Mouse (Mus musculus): ENCODE measurements at regions not wholly inside any gene's neighbourhood (a gene's known extent, or its start where the extent isn't known, plus 50 kb on each side); places are given as distances from the start of the nearest gene placed in this dataset.

GRCm38 (mm10) chr11:17629541-17630171, 324.0 kb downstream of the Etaa1 start:
- DNase-seq (ENCODE audit: low spot score): no peak

DNA sequence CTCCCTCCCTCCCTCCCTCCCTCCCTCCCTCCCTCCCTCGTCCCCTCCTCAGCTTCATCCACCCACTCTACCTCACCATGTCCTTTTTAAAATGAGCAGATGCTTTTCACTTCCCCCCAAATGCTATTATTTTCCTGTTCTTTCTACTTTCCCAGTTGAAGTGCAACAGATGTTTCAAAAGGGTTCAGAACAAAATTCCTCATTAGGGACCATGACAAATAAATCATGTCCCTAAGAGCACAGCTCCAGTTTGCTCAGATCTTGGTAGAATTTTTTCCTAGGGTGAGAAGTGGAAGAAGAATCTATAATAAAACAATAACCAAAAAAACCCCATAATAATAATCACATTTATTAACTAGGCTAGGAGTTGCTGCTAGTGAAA, 323.5 kb downstream of the Etaa1 start:
- DNase-seq (ENCODE audit: low spot score): no peak

DNA sequence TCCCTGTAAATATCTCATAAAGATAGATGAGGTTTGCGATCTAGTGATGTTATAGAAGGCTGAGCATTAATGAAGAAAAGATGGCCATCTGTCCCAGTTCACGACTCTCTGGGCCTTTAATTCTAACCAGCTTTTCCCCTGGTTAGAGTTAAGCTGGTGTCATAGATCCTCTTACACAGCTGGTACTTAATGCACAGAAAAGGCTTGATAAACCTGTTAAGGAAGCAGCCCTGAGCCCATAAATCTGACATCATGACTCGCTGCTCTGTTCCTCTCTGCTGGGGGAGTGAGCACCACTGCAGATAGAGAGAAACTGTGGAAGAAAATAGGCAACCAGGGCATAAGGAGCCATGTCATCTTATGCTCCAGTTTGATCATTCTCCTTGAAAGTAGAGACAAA, 316.5 kb downstream of the Etaa1 start:
- no peak for DNase-seq (ENCODE audit: low spot score)

DNA sequence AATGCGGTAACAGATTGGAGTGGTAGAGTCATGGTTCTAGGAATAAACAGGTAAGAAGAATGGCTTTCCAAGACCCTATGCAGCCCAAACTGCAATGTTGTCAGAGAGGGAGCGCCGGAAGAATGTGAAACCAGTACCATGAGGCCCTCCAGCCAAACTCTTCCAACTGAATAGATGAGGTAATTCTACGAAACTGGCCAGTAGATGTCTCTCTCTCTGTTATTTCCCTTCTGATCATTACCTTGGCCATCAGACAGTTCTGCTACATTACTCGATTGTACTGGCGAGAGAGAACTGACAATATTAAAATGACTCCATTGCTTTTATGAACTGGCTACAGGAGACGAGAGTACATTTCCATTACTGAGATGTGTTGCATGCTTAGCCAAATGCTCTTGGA, 313.8 kb downstream of the Etaa1 start:
- no peak for DNase-seq (ENCODE audit: low spot score)

GRCm38 (mm10) chr11:17647441-17647840, 306.2 kb downstream of the Etaa1 start:
- DNase-seq (ENCODE audit: low spot score): no peak

GRCm38 (mm10) chr11:17651389-17652156, 302.1 kb downstream of the Etaa1 start:
- no peak for DNase-seq (ENCODE audit: low spot score)

DNA sequence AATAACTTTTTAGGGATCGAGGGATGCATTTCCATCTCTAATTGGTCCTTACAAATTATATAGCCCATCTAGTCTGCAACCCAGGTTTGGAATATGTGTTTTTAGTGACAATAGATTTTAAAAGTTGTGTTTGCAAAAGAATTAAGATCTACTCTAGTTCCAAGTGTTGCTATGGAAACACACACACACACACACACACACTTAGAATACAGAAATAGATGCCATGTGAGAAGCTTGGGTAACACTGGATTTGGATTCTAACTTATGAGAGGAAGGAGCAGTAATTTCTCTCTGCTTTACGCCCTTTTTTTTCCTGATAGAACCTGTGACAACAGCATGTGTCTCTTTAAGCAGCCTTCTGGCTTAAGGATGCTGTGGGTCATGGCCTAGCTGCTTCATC, 297.8 kb downstream of the Etaa1 start:
- no peak for DNase-seq (ENCODE audit: low spot score)

- no peak for DNase-seq (ENCODE audit: low spot score)
These were observed 296.0 kb downstream of the Etaa1 start for GRCm38 (mm10) chr11:17657720-17658119.

DNA sequence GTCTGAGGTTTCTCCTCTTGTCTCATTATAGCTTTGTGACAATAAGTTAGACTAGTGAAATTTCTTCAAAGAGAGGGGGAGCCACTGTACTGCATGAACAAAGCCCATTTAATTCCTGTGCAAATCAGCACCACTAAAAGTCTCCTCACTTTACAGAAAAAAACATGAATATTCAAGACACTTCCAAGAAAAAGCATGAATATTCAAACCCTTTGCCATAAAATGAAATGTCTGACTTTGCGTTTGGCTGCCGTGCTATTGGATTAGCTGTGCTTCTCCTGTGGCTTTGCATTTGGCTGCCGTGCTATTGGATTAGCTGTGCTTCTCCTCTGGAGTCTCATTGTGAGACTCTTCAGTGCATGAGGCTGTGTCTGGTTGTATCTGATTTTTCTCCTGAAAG, 295.4 kb downstream of the Etaa1 start:
- no peak for DNase-seq (ENCODE audit: low spot score)

GRCm38 (mm10) chr11:17658717-17659116, 295.0 kb downstream of the Etaa1 start:
- no peak for DNase-seq (ENCODE audit: low spot score)

- DNase-seq (ENCODE audit: low spot score): peak; percentile 10
These were observed 289.8 kb downstream of the Etaa1 start for GRCm38 (mm10) chr11:17663893-17664292.

GRCm38 (mm10) chr11:17665624-17666552, 287.8 kb downstream of the Etaa1 start:
- no peak for DNase-seq (ENCODE audit: low spot score)

- no peak for DNase-seq (ENCODE audit: low spot score)
These were observed 272.7 kb downstream of the Etaa1 start for GRCm38 (mm10) chr11:17680998-17681397.

GRCm38 (mm10) chr11:17685711-17686113, 268.0 kb downstream of the Etaa1 start:
- no peak for DNase-seq (ENCODE audit: low spot score)

GRCm38 (mm10) chr11:17686806-17687205, 266.9 kb downstream of the Etaa1 start:
- no peak for DNase-seq (ENCODE audit: low spot score)

DNA sequence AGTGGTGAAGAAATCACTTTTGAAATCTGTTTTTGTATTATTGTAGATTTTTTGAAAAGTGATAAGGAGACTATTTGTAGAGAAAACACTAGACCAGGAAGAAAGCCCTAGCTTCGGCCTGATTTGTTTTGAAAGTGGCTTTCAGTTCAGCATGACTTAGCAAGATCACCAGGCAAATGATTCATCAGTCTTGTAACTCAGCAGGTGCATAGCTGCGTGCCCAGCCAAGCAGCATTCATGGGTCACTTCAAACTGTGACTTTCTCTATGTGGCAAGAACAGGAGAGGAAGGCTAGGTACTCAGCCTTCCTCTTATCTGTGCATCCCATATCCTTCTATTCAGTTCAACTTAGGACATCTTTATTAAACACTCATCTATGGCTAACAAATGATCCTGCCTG, 259.5 kb downstream of the Etaa1 start:
- DNase-seq (ENCODE audit: low spot score): no peak

DNA sequence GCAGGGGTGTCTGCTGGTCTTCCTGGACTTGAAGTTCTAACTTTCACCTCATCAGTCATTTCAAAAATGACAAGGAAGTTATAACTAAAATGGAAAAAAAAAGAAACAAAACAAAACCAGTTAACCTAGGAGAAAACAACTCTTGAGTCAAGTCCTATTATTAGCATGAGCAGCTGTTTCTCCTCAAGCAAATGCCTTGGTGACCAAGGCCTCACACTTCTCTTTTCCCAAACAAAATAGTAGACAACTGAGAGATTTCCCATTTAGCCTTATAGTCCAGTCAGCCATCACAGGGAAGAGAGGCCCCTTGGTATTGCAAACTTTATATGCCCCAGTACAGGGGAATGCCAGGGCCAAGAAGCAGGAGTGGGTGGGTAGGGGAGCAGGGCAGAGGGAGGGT, 244.9 kb downstream of the Etaa1 start:
- no peak for DNase-seq (ENCODE audit: low spot score)

- no peak for DNase-seq (ENCODE audit: low spot score)
These were observed 231.6 kb downstream of the Etaa1 start for GRCm38 (mm10) chr11:17722051-17722450.

GRCm38 (mm10) chr11:17727258-17728034, 226.2 kb downstream of the Etaa1 start:
- no peak for DNase-seq (ENCODE audit: low spot score)

- DNase-seq (ENCODE audit: low spot score): no peak
These were observed 220.6 kb downstream of the Etaa1 start for GRCm38 (mm10) chr11:17733075-17733474.

DNA sequence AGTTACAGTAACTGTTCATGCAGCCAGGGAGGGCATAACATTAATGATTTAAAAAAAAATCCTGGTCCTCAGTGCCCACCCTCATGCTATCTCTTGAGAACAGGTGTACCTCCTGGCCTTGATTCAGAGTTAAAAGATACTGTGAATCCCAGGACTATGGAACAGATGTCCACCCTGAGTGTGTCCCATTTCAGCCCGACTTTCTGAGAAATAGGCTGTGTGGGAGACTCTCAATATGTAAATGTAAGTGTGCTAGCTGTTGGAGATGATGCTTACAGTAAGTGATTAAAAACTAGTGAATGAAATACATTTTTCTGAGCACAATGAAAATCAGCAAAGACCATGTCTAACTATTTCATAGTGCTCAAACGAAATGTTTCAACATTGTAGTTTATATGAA, 219.2 kb downstream of the Etaa1 start:
- DNase-seq (ENCODE audit: low spot score): no peak

GRCm38 (mm10) chr11:17738879-17739278, 214.8 kb downstream of the Etaa1 start:
- DNase-seq (ENCODE audit: low spot score): no peak

Measured in urinary bladder, postnatal 10 days (tissue).